In genomic region chr17:56350694-56351093, GRCm38 (mm10) we compare ENCODE assay signal across 8 mouse cellular contexts. TPM values are rescaled to one million over a fixed set of nuclear protein-coding genes. Genes with fewer than 3 reads are reported as not detected.
DNase-seq lines count a peak whose midpoint lies in the region; ATAC-seq and TF ChIP-seq lines count a peak whose summit lies in the region.

No protein-coding gene starts in this region.

- no peak overlapping the region for H3K4me2 ChIP-seq in hindbrain, embryonic 16.5 days (ENCODE audit: low read length)

- H3K9ac ChIP-seq in hindbrain, embryonic 16.5 days (ENCODE audit: low read depth, low read length), result 0 out of 2 replicates have a peak overlapping the region, but pooled peaks have one; percentile 1

- intact Hi-C loops in gastrocnemius, adult 2 months (cut with DNase I), result loop anchor here (2.0 kb wide), 1 partner anchor 60 kb away; no protein-coding TSS in a partner anchor
- intact Hi-C loops in left cerebral cortex, adult 2 months (cut with DNase I), result loop anchor here (5.0 kb wide), 1 partner anchor 73 kb away; the partner anchor contains the start of gene Ticam1

- 32% methylated on average over 2 of the region's 2 CpGs for WGBS in hindbrain, embryonic 16.5 days

- H3K27ac ChIP-seq in gastrocnemius, adult 2 months, result 0 out of 2 replicates have a peak overlapping the region, but pooled peaks have one; percentile 20
- no peak overlapping the region for H3K27ac ChIP-seq in hindbrain, embryonic 16.5 days (ENCODE audit: low read depth, low read length)
- H3K27ac ChIP-seq in left cerebral cortex, adult 2 months, result no peak overlapping the region

- peak; percentile 77 for DNase-seq in ZHBTc4 (ENCODE audit: low read depth, low spot score)
- DNase-seq in cerebellum, postnatal 36 days, result peak; percentile 88 to 92
- DNase-seq in gastrocnemius, adult 2 months, result peak; percentile 82
- DNase-seq in left cerebral cortex, adult 2 months (ENCODE audit: extremely low spot score in 1 of 2, low spot score in 2 of 2), result peak; percentile 72 to 86
- DNase-seq in right cerebral cortex, postnatal 14 days, result peak; percentile 87
- peak; percentile 67 to 73 for DNase-seq in urinary bladder, postnatal 36 days (ENCODE audit: low spot score in 2 of 2)

- peak; percentile 86 for TF ChIP-seq CTCF in gastrocnemius, adult 2 months (IDR thresholded peaks at IDR 0.05)
- peak; percentile 88 for TF ChIP-seq CTCF in left cerebral cortex, adult 2 months (IDR thresholded peaks at IDR 0.05)

- peak; percentile 41 for ATAC-seq in hindbrain, embryonic 16.5 days
- ATAC-seq in megakaryocyte-erythroid progenitor cell, adult 5-6 weeks (replicated peaks; ENCODE audit: low FRiP score, low TSS enrichment, poor library complexity, severe bottlenecking), result peak; percentile 58

- peaks cover 18% of the 10 kb centered on the region for H3K36me3 ChIP-seq in hindbrain, embryonic 16.5 days (ENCODE audit: control insufficient read depth, insufficient read depth, low read length)

- peaks cover 7% of the 10 kb centered on the region; the same call in 1 of the 2 replicates for H3K4me1 ChIP-seq in hindbrain, embryonic 16.5 days (ENCODE audit: control insufficient read depth, insufficient read depth, low read depth, low read length)

- H3K9me3 ChIP-seq in hindbrain, embryonic 16.5 days (ENCODE audit: control insufficient read depth, low read length), result no peaks in the 10 kb centered on the region

- no peak overlapping the region for H3K4me3 ChIP-seq in gastrocnemius, adult 2 months
- H3K4me3 ChIP-seq in hindbrain, embryonic 16.5 days (ENCODE audit: low read length), result no peak overlapping the region
- H3K4me3 ChIP-seq in left cerebral cortex, adult 2 months, result no peak overlapping the region

- no peaks in the 10 kb centered on the region for H3K27me3 ChIP-seq in hindbrain, embryonic 16.5 days (replicated peaks; ENCODE audit: control insufficient read depth, insufficient read depth, low read length)

RNA-seq across cellular contexts. Expression of gene Kdm4b, which starts 24.8 kb away (rescaled TPM):
- total RNA-seq in gastrocnemius, adult 2 months (2021), result 10 to 100 TPM; 25.6 to 27.3 TPM
- polyA plus RNA-seq in hindbrain, embryonic 16.5 days (2015; fragmentation: Nextera tagmentation; extraction: Ambion mirVana), result 53.5 and 70.3 TPM in 2 replicates
- 10 to 100 TPM; 66.2 to 71.8 TPM for total RNA-seq in left cerebral cortex, adult 2 months (2021)
- 16.0 and 17.3 TPM in 2 replicates for total RNA-seq in megakaryocyte-erythroid progenitor cell, adult 5-6 weeks (2014; fragmentation: Nextera tagmentation)
- total RNA-seq in megakaryocyte-erythroid progenitor cell, adult 5-6 weeks (2017), result 11.0 and 14.3 TPM in 2 replicates

RNA-seq across cellular contexts. Expression of gene Uhrf1, which starts 47.6 kb away (rescaled TPM):
- total RNA-seq in gastrocnemius, adult 2 months (2021), result 1 to 10 TPM; 1.3 to 2.1 TPM
- 23.3 and 28.2 TPM in 2 replicates for polyA plus RNA-seq in hindbrain, embryonic 16.5 days (2015; fragmentation: Nextera tagmentation; extraction: Ambion mirVana)
- total RNA-seq in left cerebral cortex, adult 2 months (2021), result under 1 TPM; 0.70 to 0.91 TPM
- total RNA-seq in megakaryocyte-erythroid progenitor cell, adult 5-6 weeks (2014; fragmentation: Nextera tagmentation), result 151 and 161 TPM in 2 replicates
- total RNA-seq in megakaryocyte-erythroid progenitor cell, adult 5-6 weeks (2017), result 150 and 161 TPM in 2 replicates

RNA-seq across cellular contexts. Expression of gene Arrdc5, which starts 50.6 kb away (rescaled TPM):
- total RNA-seq in gastrocnemius, adult 2 months (2021), result not detected
- polyA plus RNA-seq in hindbrain, embryonic 16.5 days (2015; fragmentation: Nextera tagmentation; extraction: Ambion mirVana), result not detected in 2 replicates
- not detected for total RNA-seq in left cerebral cortex, adult 2 months (2021)
- total RNA-seq in megakaryocyte-erythroid progenitor cell, adult 5-6 weeks (2014; fragmentation: Nextera tagmentation), result not detected in 2 replicates
- not detected in 2 replicates for total RNA-seq in megakaryocyte-erythroid progenitor cell, adult 5-6 weeks (2017)

RNA-seq across cellular contexts. Expression of gene Plin3, which starts 58.0 kb away (rescaled TPM):
- 10 to 100 TPM; 42.4 to 75.0 TPM for total RNA-seq in gastrocnemius, adult 2 months (2021)
- 15.5 and 21.1 TPM in 2 replicates for polyA plus RNA-seq in hindbrain, embryonic 16.5 days (2015; fragmentation: Nextera tagmentation; extraction: Ambion mirVana)
- 10 to 100 TPM in 1 of 2 experiments, 1 to 10 TPM in 1; 7.7 to 11.4 TPM for total RNA-seq in left cerebral cortex, adult 2 months (2021)
- 4.8 and 6.8 TPM in 2 replicates for total RNA-seq in megakaryocyte-erythroid progenitor cell, adult 5-6 weeks (2014; fragmentation: Nextera tagmentation)
- 3.7 and 6.1 TPM in 2 replicates for total RNA-seq in megakaryocyte-erythroid progenitor cell, adult 5-6 weeks (2017)

Comparison
In these comparisons a context has a peak if more than half of its experiments do, and no peak if none do; other contexts are left out.
1. RNA of gene Uhrf1, which starts 47.6 kb away (total RNA-seq): 150 to 161 TPM in megakaryocyte-erythroid progenitor cell, adult 5-6 weeks; 1.3 to 2.1 TPM in gastrocnemius, adult 2 months and 0.70 to 0.91 TPM in left cerebral cortex, adult 2 months; every median in the first group is over 10 times any median in the second.
2. Peak in every context shown above with its lines, with median percentiles within 50 percentile points of each other: DNase-seq.